Mouse (Mus musculus): ENCODE measurements at regions not wholly inside any gene's neighbourhood (a gene's known extent, or its start where the extent isn't known, plus 50 kb on each side); places are given as distances from the start of the nearest gene placed in this dataset.
"Not testable (repeated sequence)": the region's sequence is repeated elsewhere in the genome, so short reads cannot be mapped to it uniquely, and the experiment has no call there.

DNA sequence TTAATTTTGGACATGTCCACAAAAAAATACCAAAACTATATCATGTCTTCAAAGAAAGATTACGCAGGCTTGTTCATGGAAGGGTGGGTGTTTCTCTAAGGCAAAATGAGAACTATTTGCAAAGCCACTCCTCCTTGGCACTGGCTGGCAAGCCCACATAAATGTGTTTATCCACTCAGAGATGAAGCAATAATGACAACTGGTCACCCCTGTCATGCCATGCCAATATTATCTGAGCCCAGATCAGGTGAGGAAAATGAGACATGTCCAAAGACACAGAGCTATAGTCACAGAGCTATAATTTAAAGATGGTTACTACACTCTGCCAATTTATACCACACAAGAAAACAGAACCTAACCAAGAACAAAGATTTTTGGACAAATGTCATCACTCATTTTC is 227.0 kb upstream of the Zfp703 start:
- DNase-seq (ENCODE audit: low spot score) = no peak

DNA sequence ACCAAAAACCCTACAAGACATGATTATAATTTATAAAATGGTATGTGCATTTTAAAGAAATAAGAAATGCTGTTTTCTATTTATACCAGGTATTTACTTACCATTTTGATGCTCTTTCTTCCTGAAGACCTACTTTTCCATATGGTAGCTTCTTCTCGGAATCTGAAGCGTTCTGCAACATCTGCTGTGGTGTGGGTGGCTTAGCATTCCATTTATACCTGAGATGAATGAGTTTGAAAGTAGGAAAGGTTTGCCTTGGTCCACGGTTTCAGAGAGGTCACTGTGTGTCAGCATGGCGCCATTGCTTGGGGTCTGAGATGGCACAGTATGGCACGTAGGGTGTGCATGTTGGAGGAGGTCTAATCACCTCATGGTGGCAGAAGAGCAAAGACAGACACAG is 225.5 kb upstream of the Zfp703 start:
- no peak for DNase-seq (ENCODE audit: low spot score)

DNA sequence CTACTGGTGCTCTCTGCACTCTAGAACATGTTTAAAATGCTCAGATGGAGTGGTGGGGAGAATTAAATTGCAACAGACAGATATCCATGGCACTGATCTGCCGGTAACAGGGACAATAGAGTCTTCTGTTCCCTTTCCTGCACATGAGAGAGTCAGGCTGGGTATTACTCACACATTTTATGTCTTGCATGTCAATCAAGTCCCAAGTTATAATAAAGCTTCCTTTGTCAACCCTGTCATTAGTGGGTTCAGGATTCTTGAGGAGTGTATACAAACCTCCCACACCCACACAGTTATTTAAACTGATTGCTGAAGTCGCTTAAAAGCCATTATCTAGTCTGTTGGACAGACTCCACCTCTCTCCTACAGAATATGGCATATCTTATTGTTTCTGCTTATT is 220.7 kb upstream of the Zfp703 start:
- DNase-seq (ENCODE audit: low spot score) = no peak

DNA sequence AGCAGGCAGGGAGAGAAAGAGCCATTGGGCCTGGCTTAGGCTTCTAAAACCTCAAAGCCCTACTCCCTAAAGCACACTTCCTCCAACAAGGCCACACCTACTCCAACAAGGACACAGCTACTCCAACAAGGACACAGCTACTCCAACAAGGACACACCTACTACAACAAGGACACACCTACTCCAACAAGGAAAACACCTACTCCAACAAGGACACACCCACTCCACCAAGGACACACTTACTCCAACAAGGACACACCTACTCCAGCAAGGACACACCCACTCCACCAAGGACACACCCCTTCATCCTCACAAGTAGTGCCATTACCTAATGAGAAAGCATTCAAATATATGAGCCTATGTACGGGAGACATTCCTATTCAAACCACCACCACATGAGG is 216.4 kb upstream of the Zfp703 start:
- DNase-seq (ENCODE audit: low spot score) = no peak

DNA sequence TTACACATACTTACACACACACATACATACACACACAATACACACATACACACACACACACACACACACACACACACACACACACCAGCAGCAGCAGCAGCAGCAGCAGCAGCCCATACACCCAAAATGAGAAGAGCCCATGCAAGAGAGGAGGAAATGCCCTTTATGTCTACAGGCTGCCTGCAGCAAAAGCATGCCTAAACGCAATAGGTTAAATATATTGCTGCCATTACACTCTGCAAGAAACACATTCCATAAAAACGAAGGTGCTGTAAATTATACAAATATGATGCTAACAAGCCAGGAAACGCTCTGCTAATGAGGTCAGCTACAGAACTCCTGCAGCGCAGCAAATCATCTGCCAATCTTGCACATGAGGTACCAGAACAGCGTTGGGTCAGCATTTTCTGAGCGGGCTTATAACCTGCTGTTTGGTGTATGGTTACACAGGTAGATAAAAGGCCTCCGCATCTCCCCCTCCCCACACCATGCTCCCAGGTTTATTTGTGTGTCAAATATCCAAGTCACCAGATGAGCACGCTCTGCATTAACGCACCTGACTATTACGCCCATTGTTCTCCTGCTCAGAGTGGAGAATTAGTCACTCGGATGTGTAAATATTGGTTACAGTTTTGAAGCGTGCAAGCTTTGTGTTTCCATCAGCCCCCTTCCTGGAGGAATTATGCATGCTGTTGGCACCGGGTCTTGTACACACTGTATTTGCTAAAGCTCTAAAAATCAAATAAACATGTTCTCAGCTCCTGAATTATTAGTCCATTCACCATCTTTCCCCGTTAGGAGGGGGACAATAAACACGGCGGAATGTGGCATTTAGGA is 214.0 kb upstream of the Zfp703 start:
- no peak for DNase-seq (ENCODE audit: low spot score)

DNA sequence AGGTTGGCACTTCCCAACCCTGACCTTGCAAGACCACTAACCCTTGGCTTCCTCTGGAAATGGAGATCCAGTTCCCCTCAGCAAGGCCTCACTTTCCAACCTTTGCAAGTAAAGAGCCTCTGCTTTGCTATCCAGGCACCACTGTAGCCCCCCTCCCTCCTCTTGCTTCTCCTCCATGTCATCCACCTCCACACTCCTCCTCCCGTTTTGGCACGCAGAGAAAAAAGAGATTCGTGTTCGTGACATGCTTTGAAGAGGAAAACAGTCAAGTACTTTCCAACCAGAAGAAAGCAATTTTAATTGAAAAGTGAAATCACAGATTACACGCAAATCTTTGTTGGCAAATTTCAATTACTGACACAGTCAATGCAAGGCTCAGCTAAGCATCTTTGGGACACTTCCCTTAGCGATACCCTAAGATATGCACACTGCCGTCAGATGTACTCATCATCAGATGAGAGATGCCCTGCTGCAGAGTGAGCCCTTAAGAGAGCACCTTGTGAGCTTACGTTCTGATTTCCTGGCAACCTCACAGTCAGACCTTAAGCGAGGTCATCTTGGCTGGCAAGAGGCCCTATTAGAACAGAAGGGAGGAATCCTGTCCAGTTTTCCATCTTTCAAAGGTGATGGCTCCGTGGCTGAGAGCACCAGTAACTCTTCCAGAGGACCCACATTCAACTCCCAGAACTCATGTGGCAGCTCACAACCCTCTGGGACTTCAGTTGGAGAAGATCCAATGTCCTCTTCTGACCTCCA is 208.5 kb upstream of the Zfp703 start:
- no peak for DNase-seq (ENCODE audit: low spot score)

DNA sequence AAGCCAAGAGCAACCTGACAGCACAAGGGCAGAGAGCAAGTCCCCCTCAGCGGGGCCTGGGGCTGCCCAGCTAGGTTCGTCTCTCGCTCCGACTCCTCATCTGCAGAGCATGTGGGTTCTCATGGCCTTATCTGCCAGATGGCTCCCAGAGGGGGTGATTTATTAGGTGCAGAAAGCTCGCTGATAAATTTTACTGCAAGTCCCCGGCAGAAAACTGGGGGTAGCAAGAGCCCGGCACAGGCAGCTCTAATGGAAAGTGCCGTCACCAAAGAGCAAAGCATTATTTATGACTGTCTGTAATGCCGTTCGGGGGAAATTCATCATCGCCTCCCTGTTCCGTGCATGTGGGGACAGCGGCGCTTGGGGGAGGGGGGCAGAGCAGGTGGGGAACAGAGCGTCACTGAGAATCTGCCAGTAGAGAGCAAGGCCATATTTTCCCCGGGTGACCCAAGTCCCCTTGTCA is 206.7 kb upstream of the Zfp703 start:
- peak; percentile 56 for DNase-seq (ENCODE audit: low spot score)

DNA sequence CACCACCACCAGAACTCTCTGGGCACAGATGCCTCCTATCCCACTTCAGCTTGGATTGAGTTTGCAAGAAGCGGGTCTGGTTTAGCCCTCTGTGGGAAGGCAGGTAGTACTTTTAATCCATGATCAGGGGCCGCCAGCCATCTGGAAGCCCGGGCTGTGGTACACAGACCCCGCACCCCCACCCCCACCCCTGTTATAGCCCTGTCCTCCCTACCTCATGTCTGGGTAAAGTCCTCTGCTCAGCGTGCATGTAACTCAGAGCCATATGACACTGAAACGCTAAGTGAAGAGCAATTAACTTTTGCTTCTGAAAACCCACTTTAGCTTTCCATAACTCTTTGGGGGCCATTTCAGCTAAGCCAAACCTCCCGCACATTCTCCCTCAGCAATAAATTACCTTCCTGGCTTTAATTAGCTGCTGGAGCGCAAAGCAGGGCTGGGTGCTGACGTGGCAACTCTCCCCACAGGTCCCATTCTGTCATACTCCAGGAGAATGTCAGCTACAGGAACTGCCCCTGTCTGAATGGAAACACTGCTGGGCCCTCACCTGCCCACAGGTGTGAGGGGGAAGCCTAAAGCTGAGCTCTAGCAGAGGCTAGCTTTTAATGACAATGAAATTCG is 198.1 kb upstream of the Zfp703 start:
- DNase-seq (ENCODE audit: low spot score) = no peak

DNA sequence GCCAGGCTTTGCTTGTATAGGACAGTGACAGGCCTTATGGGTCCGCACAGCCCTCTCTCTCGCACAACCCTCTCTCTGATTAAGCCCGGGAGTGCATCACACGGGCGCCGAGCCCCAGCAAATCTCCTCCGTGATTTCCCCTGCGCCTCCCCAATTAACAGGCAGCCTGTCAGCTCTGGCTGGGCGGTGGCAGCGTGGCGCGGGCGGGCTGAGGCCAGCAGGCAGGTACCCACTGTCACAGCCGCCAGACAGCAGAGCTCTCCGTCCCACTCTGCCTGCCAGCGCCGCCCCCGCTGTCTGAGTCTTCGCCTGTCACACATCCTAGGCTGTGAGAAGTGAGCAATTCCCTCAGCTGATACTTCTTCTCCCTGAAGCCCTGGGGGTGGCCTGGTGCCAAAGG is 196.6 kb upstream of the Zfp703 start:
- DNase-seq (ENCODE audit: low spot score) = no peak

DNA sequence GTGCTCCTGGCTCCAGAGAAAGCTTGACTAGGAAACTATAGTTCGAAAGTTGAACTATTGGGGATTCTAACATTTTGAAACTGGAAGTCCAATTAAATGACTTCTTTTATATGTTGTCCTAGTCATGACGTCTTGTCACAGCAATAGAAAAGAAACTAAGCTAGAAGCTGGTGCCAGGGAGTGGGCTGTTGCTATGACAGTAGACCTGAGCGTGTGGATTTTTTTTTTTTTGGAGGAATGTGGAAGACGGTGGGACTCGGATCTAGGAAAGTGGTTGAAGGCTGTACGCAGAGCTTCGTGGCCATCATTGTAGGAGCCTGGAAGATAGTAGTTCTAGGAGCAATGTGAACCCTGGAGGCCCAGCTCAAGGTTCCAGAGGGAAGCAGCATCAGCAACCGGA is 194.2 kb upstream of the Zfp703 start:
- DNase-seq (ENCODE audit: low spot score) = not testable (repeated sequence)

DNA sequence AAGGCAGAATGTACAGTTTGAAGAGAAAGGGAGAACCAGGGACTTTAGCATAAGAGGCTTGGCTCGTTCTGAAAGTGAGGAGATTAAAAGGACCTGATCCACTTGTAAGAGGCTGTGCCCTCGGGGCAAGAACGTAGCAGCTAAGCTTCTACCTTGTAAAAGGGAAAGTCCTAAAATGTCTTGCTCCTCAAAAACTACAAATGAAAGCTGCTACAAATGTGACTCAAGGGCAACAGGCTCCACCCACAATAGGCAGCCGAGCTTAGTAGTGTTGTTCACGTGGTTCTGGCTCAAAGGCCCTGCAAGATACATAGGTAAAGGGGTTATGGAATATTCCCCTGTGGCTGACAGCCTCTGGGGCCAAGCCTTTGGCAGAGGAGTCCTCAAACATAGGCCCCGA is 192.7 kb upstream of the Zfp703 start:
- no peak for DNase-seq (ENCODE audit: low spot score)

DNA sequence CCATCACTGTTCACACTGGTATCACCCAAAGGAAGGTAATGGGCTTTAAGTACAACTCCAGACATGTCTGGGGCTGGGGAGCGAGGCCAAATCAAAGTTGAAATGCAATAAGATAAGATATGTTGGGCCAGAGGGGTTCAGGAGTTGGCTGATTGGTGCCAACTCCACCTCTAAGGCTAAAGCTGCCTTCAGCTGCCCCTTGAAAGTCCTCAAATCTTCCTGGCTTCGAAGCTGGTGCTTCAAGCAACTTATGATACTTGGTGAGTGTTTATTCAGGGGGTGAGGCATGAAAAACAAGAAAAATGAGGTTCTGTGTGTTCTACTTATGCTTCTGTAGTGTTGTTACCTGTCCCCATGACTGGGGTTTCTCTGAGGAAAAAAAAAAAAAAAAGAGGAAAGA is 185.3 kb upstream of the Zfp703 start:
- DNase-seq (ENCODE audit: low spot score) = no peak

DNA sequence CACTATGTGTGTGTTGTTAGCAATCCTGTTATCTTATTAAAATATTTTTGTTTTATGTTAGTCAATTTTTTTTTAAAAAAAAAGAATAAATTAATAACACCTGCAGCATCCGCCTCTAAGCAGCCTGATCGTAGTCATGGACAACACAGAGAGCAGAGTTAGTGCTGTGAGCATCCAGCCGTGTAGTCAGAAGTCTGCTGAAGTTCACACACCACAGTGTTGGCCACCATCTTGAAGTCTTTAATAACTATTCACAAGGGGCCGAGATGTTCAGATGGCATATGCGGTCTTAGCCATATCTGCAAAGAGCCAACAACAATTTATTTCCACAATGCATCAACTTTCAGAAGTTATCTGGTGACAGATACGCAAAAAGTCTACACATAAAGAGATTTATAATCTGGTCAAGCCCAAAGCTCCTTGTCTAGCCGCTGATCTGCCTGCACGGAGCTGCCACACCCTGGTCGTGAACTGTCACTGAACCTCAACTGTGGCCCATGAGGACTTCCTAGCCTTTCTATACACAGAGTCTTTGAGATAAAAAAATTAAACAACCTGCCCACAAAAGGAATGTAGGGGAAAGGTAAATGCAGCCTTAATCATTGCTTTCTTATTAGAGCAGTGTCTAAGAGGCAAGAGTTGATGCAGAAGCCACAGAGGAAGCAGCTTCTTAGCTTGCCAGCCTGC is 183.4 kb upstream of the Zfp703 start:
- no peak for DNase-seq (ENCODE audit: low spot score)

DNA sequence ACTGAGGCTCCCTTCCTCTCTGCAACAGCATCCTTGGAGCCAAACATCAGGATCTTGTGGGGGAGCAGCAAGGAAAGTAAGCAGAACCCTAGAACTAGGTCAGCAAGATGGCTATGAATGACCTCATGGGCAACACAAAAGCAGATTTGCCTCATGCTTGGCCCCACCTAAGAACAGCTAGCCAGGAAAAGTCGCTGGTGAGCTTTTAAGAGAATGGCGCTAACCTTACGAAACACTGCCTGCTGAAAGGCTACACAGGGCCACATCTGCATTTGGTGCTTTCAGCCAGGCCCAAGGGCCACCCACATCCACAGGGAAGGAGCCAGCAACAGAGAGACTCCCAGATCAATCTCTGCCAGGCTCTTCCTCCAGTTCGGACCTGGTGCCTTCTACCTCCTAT is 182.7 kb upstream of the Zfp703 start:
- DNase-seq (ENCODE audit: low spot score) = no peak

DNA sequence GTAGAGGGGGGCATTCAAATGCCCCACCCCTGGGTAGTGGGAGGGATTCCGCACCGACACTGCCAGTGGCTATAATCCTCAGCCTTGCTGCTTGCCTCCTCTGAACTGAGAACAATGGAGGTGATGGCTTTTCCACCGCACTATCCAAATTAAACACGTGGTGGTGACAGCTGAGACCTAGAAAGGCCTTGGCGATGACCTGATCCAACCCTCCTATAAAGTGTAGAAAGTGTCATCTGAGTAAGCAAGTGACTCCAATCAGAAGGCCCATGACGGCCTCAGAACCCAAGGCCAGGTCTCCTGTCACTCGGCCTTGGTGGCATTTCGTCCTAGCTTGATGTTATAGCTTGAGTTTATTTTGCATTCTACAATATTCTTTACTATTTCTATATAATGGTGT is 181.5 kb upstream of the Zfp703 start:
- no peak for DNase-seq (ENCODE audit: low spot score)

DNA sequence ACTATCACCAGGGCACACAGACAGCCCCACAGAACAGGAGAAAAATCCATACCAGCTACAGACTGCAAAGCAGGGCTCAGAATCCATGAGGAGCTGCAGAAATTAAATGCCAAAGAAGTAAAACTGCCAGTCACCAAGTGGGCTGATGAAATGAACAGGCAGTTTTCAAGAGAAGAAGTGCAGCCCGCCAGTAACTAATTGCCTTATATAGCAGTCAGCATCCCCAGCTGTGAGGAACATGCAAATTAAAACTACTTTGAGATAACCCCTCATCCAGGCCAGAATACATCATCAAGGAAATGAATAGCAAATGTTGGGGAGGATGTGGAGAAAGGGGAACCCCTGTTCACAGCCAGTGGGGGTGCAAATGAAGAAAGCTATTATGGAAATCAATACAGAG is 177.3 kb upstream of the Zfp703 start:
- no peak for DNase-seq (ENCODE audit: low spot score)

DNA sequence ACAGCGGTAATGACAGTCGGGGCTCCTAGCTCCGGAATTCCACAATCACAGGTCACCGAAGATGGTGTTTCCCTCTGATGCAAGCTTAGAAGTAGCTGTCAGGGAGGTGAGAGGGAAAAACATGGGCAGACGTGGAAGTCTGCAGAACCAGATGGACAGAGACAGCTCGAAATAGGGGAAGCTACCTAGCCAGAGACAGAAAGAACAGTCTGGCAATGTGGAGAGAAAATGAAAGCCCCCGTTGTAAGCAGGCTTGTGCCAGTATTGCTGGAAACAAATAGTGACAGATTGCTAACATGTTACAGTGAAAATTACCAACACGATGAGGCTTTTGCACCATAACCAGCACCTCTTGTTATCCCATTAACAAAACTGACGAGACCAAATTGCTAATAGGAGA is 173.0 kb upstream of the Zfp703 start:
- DNase-seq (ENCODE audit: low spot score) = no peak

DNA sequence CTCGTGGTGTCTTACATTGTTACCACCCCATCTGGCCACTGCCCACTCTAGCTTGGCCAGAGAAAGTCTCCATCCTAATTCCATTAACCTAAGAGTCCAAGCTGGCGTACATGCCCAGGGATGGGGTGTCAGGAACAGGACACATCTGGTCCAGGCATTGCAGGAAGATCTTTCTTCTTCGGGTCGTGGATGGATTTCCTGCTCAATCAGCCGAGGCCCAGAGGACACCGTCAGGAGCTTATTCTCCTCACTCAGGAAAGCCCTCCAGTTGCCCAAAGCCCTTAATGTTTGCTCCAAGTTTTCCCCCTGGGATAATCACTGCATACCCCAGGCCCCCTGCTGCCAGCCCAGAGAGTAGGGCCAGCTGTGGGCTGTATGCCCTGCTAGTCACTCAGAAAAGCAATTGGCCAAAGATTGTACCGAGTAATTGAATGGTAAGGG is 172.2 kb upstream of the Zfp703 start:
- DNase-seq (ENCODE audit: low spot score) = no peak

DNA sequence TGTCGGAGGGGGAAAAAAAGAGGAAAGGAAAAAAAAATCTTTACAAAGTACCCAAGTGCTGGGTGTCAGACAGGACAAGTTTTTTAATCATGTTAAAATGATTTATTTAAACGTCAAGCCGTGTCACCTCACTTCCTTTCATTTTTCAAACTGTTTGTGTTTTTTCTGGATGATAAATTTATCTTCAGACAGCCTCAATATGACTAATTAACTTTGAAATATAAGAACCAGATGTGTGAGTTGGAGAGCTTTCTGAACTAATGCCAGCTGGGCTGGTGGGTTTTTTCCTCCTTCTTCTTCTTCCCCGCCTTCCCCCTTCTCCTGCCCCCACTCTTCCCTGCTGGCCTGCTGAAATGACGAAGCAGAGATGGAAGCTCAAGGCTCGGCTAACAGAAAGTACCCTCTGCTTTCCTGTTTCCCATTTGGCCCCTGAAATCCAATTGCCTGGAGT is 171.7 kb upstream of the Zfp703 start:
- no peak for DNase-seq (ENCODE audit: low spot score)

DNA sequence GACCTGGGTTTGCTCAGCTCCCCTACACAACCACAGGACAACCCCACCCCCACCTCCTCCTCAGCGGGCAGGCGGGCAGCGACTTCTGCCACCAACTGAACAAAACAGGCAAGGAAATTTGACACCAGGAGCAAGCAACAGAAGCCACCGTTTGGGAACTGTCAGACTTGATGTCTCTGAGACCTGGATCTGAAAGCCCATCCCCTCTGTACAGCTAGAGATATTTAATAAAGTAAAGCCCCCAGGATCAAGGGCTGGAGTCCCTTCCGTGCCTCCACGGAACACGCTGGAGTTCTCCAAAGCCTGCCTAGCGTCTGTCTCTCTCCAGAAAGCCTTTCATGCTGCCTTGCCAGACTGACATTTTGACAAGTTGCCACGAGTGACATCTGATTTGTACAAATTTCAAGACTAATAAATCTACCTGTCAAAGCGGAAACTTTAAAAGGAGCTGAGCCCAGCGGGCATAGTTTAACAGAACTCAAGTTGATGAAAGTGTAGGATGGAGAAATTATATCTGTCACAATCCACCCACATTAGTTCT is 168.9 kb upstream of the Zfp703 start:
- peak; percentile 13 for DNase-seq (ENCODE audit: low spot score)

DNA sequence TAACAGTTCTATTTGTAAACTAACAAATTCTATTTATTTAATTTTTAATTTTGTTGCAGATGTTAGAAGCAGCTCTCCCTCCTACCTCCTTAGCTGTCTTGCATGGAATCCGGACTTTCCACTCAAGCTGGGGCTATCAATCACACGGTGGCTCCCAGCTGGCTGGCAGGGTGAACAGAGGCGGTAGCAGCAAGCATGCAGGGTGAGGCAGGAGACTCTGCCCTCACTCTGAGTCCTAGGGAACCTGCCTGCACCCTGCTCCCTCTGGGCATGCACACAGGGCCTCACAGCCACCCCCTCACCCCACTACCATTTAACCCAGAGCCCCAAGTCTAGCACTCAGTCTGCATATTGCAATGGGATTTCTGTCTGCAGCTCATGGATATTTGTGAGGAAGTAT is 168.4 kb upstream of the Zfp703 start:
- DNase-seq (ENCODE audit: low spot score) = no peak

DNA sequence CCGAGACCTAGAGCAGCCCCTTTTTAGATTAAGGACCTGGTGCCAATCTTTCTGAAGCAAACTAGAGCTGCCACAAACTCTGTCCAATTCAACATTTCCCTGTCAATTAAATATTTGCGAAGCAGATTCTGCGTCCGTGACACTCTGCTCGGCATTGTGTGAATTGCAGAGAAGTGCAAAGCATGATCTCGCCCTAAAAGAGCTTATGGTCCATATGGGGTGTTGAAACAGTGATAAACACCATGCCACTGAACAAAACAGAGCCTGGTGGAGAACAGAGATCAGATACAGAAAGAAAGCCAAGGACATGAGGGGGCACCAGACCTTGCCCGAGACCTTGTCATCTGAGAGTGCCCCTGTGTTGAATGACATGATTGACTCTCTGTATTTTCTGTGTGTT is 167.2 kb upstream of the Zfp703 start:
- no peak for DNase-seq (ENCODE audit: low spot score)
